Mouse (Mus musculus): ENCODE measurements at regions not wholly inside any gene's neighbourhood (a gene's known extent, or its start where the extent isn't known, plus 50 kb on each side); places are given as distances from the start of the nearest gene placed in this dataset.
"Not testable (repeated sequence)": the region's sequence is repeated elsewhere in the genome, so short reads cannot be mapped to it uniquely, and the experiment has no call there.

DNA sequence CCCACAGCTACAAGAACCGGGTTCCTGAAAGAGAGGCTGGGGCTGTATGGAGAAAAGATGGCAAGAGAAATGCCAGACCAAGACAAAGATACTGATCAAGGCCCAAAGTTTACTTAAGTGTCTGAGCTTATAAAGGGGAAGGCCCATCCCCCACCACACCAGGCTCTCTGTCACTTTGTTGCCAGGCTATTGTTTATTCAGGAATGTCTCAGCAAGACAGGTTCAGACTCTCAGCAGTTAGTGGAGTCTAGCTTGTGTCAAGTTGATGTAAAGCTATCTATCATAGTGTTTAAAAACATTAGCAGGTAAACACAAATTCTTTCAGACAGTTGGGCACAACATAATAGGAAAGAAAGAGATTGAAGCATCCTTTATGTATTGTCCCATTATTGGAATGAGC lies 244.4 kb upstream of the Crygf start:
- no peak overlapping the region for H3K27ac ChIP-seq (ENCODE audit: low read depth, low read length)
- H3K9ac ChIP-seq (ENCODE audit: low read depth, low read length), result no peak overlapping the region
- no peak overlapping the region for H3K4me2 ChIP-seq (ENCODE audit: low read length)
- ATAC-seq, result no peak
- 30% methylated on average over 1 of the region's 1 CpGs for WGBS
- H3K4me1 ChIP-seq (ENCODE audit: control insufficient read depth, insufficient read depth, low read depth, low read length), result no peaks in the 10 kb centered on the region
- no peaks in the 10 kb centered on the region for H3K27me3 ChIP-seq (replicated peaks; ENCODE audit: control insufficient read depth, insufficient read depth, low read length)
- H3K36me3 ChIP-seq (ENCODE audit: control insufficient read depth, insufficient read depth, low read length), result no peaks in the 10 kb centered on the region
- no peak overlapping the region for H3K4me3 ChIP-seq (ENCODE audit: low read length)
- no peaks in the 10 kb centered on the region for H3K9me3 ChIP-seq (ENCODE audit: control insufficient read depth, low read length)

DNA sequence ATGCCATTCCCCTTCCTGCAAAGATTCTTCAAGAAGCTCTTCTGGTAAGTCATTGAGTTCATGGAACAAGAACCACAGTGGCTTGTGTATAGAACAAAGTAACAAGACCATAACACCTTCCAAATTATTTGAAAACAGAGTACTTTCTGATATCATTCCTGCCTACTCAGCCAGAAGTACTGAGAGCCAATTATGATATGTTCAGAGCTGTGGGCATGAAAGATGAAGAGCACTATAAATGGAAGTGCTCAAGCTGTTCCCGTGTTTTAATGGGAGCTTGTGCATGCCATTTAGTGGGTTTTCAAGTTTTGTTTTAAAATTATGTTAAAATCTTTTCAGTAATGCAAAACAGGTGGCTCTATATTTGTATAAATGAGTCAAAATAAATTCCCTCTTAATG lies 239.0 kb upstream of the Crygf start:
- H3K9me3 ChIP-seq (ENCODE audit: control insufficient read depth, low read length), result no peaks in the 10 kb centered on the region
- H3K4me3 ChIP-seq (ENCODE audit: low read length), result no peak overlapping the region
- H3K36me3 ChIP-seq (ENCODE audit: control insufficient read depth, insufficient read depth, low read length), result no peaks in the 10 kb centered on the region
- WGBS, result 80% methylated on average over 1 of the region's 1 CpGs
- H3K27me3 ChIP-seq (replicated peaks; ENCODE audit: control insufficient read depth, insufficient read depth, low read length), result no peaks in the 10 kb centered on the region
- no peak overlapping the region for H3K27ac ChIP-seq (ENCODE audit: low read depth, low read length)
- H3K9ac ChIP-seq (ENCODE audit: low read depth, low read length), result no peak overlapping the region
- H3K4me2 ChIP-seq (ENCODE audit: low read length), result no peak overlapping the region
- H3K4me1 ChIP-seq (ENCODE audit: control insufficient read depth, insufficient read depth, low read depth, low read length), result no peaks in the 10 kb centered on the region
- ATAC-seq, result no peak

DNA sequence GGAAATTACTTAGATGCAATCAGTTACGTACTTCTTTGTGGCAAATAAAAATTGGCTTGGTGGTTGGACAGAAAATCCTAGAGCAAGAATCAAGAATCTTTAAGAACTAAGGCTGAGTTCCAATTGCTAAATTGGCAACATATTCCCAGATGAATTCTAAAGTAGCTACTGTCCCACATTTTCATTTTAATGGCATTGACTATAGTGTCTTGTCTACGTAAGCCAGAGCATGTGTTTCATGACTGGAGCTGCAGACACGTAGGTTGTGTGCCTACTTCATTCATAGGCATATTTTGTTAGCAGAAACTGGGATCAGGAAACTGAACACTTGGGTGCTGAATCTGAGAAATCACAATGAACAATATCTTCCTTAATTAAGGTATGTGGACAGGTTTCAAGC lies 196.1 kb upstream of the Crygf start:
- H3K9ac ChIP-seq (ENCODE audit: low read depth, low read length), result no peak overlapping the region
- ATAC-seq, result no peak
- no peaks in the 10 kb centered on the region for H3K36me3 ChIP-seq (ENCODE audit: control insufficient read depth, insufficient read depth, low read length)
- no peak overlapping the region for H3K4me2 ChIP-seq (ENCODE audit: low read length)
- H3K27ac ChIP-seq (ENCODE audit: low read depth, low read length), result no peak overlapping the region
- 80% methylated on average over 3 of the region's 3 CpGs for WGBS
- H3K27me3 ChIP-seq (replicated peaks; ENCODE audit: control insufficient read depth, insufficient read depth, low read length), result no peaks in the 10 kb centered on the region
- no peaks in the 10 kb centered on the region for H3K9me3 ChIP-seq (ENCODE audit: control insufficient read depth, low read length)
- H3K4me1 ChIP-seq (ENCODE audit: control insufficient read depth, insufficient read depth, low read depth, low read length), result no peaks in the 10 kb centered on the region
- no peak overlapping the region for H3K4me3 ChIP-seq (ENCODE audit: low read length)

DNA sequence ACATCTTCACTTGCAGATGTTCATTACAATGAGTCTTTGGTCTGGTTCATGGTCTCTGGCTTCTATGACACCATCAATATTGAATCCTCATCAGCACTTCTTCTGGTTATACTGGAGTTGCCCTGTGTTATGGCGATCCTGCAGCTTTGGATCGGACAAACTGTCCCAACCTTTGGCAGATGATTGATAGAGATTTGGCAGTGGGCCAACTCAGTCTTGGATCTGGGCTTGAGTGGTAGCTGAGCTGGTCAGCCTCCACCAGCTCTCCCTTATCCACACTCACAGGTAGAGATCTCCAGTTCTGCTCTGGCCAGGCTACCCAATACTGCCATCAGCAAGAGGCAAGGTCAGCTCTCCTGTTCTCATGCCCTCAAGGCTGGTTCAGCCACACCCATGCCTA lies 168.4 kb upstream of the Crygf start:
- no peak overlapping the region for H3K9ac ChIP-seq (ENCODE audit: low read depth, low read length)
- no peak overlapping the region for H3K27ac ChIP-seq (ENCODE audit: low read depth, low read length)
- 64% methylated on average over 2 of the region's 2 CpGs for WGBS
- H3K36me3 ChIP-seq (ENCODE audit: control insufficient read depth, insufficient read depth, low read length), result no peaks in the 10 kb centered on the region
- H3K4me3 ChIP-seq (ENCODE audit: low read length), result no peak overlapping the region
- ATAC-seq, result no peak
- H3K9me3 ChIP-seq (ENCODE audit: control insufficient read depth, low read length), result no peaks in the 10 kb centered on the region
- H3K4me1 ChIP-seq (ENCODE audit: control insufficient read depth, insufficient read depth, low read depth, low read length), result no peaks in the 10 kb centered on the region
- no peak overlapping the region for H3K4me2 ChIP-seq (ENCODE audit: low read length)
- no peaks in the 10 kb centered on the region for H3K27me3 ChIP-seq (replicated peaks; ENCODE audit: control insufficient read depth, insufficient read depth, low read length)

DNA sequence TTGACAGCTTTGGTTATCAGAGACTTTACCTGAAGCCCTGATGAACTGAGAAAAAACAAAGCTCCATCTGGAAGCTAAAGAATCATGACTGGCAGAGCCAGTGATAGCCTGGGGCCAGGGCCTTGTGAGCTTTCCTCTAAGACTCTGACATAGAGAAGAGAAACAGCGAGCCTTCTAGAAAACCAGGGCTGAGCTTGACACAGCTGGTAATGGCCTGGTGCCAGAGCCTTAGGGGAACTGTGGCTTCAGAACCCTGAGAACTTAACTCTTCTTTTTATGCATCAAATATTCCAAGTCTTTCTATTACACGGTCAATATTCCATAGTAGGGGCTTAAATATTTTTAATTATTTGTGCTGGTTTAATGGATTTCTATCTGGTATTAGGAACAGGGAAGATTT lies 165.2 kb upstream of the Crygf start:
- Histone ChIP-seq H3K36me3 (ENCODE audit: control insufficient read depth, insufficient read depth, low read length) (no peaks in the 10 kb centered on the region), H3K4me1 (ENCODE audit: control insufficient read depth, insufficient read depth, low read depth, low read length) (no peaks in the 10 kb centered on the region), H3K27ac (ENCODE audit: low read depth, low read length) (no peak overlapping the region), H3K9me3 (ENCODE audit: control insufficient read depth, low read length) (no peaks in the 10 kb centered on the region), H3K4me2 (ENCODE audit: low read length) (no peak overlapping the region), H3K27me3 (replicated peaks; ENCODE audit: control insufficient read depth, insufficient read depth, low read length) (no peaks in the 10 kb centered on the region), H3K4me3 (ENCODE audit: low read length) (no peak overlapping the region), H3K9ac (ENCODE audit: low read depth, low read length) (no peak overlapping the region)
- WGBS, result 69% methylated on average over 2 of the region's 2 CpGs
- ATAC-seq, result no peak

DNA sequence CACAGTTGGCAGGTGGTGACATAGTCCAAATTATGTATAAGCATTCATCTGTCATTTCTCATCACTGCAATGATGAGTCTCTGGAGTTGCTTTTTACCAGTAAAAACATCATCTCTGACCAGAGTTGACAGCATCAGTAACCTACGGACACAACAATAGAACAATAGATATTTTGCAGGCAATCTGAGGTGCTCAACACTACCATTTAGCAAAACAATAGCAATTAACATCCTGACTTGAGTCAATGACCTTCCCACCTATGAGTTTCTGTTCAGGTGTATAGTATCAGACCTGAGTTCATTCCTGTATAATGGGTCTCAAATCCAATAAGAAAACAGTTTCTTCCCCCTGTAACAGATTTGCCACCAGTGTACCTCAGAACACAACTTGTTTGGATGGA lies 126.1 kb upstream of the Crygf start:
- H3K27ac ChIP-seq (ENCODE audit: low read depth, low read length), result no peak overlapping the region
- no peak overlapping the region for H3K4me2 ChIP-seq (ENCODE audit: low read length)
- H3K36me3 ChIP-seq (ENCODE audit: control insufficient read depth, insufficient read depth, low read length), result no peaks in the 10 kb centered on the region
- H3K27me3 ChIP-seq (replicated peaks; ENCODE audit: control insufficient read depth, insufficient read depth, low read length), result no peaks in the 10 kb centered on the region
- 86% methylated on average over 1 of the region's 1 CpGs for WGBS
- no peak overlapping the region for H3K4me3 ChIP-seq (ENCODE audit: low read length)
- no peak for ATAC-seq
- H3K9me3 ChIP-seq (ENCODE audit: control insufficient read depth, low read length), result no peaks in the 10 kb centered on the region
- H3K4me1 ChIP-seq (ENCODE audit: control insufficient read depth, insufficient read depth, low read depth, low read length), result no peaks in the 10 kb centered on the region
- H3K9ac ChIP-seq (ENCODE audit: low read depth, low read length), result no peak overlapping the region

DNA sequence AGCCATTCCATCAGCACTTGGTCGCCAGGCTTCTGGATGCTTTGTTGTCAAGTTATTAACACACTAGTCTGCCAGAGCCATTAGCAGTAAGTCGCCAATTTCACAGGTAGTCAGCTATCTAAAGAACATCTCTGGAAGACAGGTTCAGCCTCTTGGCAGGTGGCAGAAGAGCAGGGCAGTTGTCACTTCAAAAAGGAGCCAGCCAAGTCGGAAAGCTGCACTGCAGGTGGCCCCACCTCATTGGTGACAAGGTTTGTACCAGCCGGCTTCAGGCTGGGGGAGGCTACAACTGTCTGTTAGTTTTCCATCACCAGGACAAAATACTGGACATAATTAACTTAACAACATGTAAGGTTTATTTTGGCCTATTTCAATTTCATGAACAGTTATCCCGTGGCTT lies 105.5 kb upstream of the Crygf start:
- H3K4me3 ChIP-seq (ENCODE audit: low read length), result no peak overlapping the region
- no peak overlapping the region for H3K27ac ChIP-seq (ENCODE audit: low read depth, low read length)
- no peaks in the 10 kb centered on the region for H3K9me3 ChIP-seq (ENCODE audit: control insufficient read depth, low read length)
- no peak overlapping the region for H3K4me2 ChIP-seq (ENCODE audit: low read length)
- H3K27me3 ChIP-seq (replicated peaks; ENCODE audit: control insufficient read depth, insufficient read depth, low read length), result no peaks in the 10 kb centered on the region
- no peak overlapping the region for H3K9ac ChIP-seq (ENCODE audit: low read depth, low read length)
- H3K4me1 ChIP-seq (ENCODE audit: control insufficient read depth, insufficient read depth, low read depth, low read length), result no peaks in the 10 kb centered on the region
- WGBS, result 78% methylated on average over 5 of the region's 5 CpGs
- H3K36me3 ChIP-seq (ENCODE audit: control insufficient read depth, insufficient read depth, low read length), result no peaks in the 10 kb centered on the region
- no peak for ATAC-seq

DNA sequence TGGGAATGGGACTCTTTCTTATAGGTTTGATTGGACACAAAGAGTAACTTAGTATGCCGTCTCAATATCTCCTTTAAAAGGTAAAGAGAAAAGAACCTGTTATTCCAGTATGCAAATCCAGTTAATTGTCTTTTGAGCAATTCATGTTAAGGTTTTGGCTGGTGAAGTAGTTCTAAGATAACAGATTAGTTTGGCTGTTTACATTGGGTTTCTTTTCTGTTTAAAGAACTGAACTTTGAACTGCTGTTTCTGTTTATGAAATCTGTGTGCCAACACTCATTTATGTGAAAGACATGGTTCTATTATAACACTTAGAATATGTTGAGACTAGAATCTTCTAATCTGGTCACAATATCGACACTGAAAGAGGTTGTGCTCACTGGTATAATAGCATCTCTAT lies 85.2 kb upstream of the Crygf start:
- Histone ChIP-seq H3K27me3 (replicated peaks; ENCODE audit: control insufficient read depth, insufficient read depth, low read length) (no peaks in the 10 kb centered on the region), H3K27ac (ENCODE audit: low read depth, low read length) (no peak overlapping the region), H3K4me3 (ENCODE audit: low read length) (no peak overlapping the region), H3K4me1 (ENCODE audit: control insufficient read depth, insufficient read depth, low read depth, low read length) (no peaks in the 10 kb centered on the region), H3K36me3 (ENCODE audit: control insufficient read depth, insufficient read depth, low read length) (no peaks in the 10 kb centered on the region), H3K9me3 (ENCODE audit: control insufficient read depth, low read length) (no peaks in the 10 kb centered on the region), H3K9ac (ENCODE audit: low read depth, low read length) (no peak overlapping the region), H3K4me2 (ENCODE audit: low read length) (no peak overlapping the region)
- ATAC-seq, result no peak
- WGBS, result 90% methylated on average over 2 of the region's 2 CpGs

DNA sequence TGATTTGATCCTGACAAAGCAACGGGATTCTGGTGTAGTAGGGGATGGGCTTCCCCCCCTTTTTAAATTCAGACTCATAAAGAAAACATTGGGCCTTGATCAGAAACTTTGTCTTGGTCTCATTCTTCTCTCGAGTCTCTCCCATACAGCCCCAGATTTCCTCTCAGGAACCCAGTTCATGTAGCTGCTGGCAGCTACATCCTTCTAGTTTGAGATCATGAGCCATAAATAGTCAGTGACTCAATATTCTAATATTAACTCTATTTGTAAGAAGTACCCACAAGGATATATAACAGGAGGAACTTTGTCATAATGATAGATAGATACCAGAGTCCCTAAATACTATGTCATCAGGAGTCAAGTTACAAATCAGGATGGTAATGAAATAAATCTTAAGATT lies 79.3 kb upstream of the Crygf start:
- H3K36me3 ChIP-seq (ENCODE audit: control insufficient read depth, insufficient read depth, low read length), result no peaks in the 10 kb centered on the region
- 64% methylated on average over 2 of the region's 2 CpGs for WGBS

DNA sequence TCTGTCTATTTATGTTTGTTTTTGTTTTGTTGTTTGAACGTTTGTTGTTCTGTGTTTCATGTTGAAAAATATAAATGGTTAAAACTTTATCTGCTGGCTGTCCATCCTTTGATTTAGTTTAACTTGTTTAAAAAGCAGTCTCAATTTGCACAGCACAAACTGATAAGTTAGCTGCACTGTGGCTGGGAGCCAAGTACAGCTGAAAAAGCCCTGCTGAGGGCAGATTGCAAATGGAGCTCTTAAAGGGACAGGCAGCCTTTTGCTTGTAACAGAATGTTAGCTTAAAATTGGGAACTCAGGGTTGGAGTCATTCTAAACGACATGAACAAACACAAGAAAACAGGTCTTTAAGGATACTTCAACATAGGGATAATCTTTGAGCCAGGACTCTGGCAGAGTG lies 52.6 kb upstream of the Crygf start:
- H3K27me3 ChIP-seq (replicated peaks; ENCODE audit: control insufficient read depth, insufficient read depth, low read length); H3K9ac ChIP-seq (ENCODE audit: low read depth, low read length); H3K9me3 ChIP-seq (ENCODE audit: control insufficient read depth, low read length); H3K4me1 ChIP-seq (ENCODE audit: control insufficient read depth, insufficient read depth, low read depth, low read length); H3K27ac ChIP-seq (ENCODE audit: low read depth, low read length); H3K36me3 ChIP-seq (ENCODE audit: control insufficient read depth, insufficient read depth, low read length); H3K4me3 ChIP-seq (ENCODE audit: low read length); ATAC-seq; H3K4me2 ChIP-seq (ENCODE audit: low read length): not testable (repeated sequence)
- WGBS, result 81% methylated on average over 2 of the region's 2 CpGs

More for the DNA sequence above, 79.3 kb upstream of the Crygf start:
- no peak overlapping the region for H3K4me3 ChIP-seq (ENCODE audit: low read length)
- H3K27ac ChIP-seq (ENCODE audit: low read depth, low read length), result no peak overlapping the region
- no peaks in the 10 kb centered on the region for H3K27me3 ChIP-seq (replicated peaks; ENCODE audit: control insufficient read depth, insufficient read depth, low read length)
- H3K9ac ChIP-seq (ENCODE audit: low read depth, low read length), result no peak overlapping the region
- H3K4me2 ChIP-seq (ENCODE audit: low read length), result no peak overlapping the region
- H3K4me1 ChIP-seq (ENCODE audit: control insufficient read depth, insufficient read depth, low read depth, low read length), result no peaks in the 10 kb centered on the region
- ATAC-seq, result no peak
- H3K9me3 ChIP-seq (ENCODE audit: control insufficient read depth, low read length), result no peaks in the 10 kb centered on the region
